Mouse (Mus musculus) urinary bladder, adult 18-20 months (tissue): ENCODE results near the gene Triobp.

Source experiments
- DNase-seq, 2 experiments: peaks; one replicate each; pipeline ENCODE4 v3.0.0; 2022; ENCODE audit warnings: low spot score in 2 of 2, mixed read lengths in 2 of 2

Gene Triobp

GRCm38 (mm10) chr15:78947657-78948056 lies at the start of gene Triobp:
TSS of gene Triobp (plus strand) at chr15:78947724.
- DNase-seq = peak; percentile 47 to 75

DNA sequence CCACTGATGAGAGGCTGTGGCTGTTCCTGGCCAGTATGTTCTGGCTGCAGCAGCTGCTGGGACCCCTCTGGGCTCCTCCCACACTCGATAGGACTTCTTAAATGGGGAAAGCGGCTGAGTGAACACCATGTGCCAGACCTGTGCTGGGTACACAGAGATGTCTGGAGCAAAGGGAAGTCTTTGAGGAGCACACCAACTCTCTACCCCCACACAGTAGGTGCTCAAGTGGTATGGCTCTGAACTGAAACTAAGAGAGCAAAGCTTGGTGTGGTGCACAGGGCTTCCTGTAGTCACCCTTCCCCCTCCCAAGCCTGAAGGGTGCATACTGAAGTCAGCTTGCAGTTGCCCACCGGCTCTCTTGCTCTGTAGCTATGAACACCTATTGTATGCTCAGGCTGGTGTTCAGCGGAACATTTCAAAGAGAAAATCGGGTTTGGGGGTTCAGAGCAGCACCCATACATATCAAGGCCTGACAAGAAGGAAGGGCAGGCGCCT lies 49.0 kb upstream of the Triobp start:
- no peak for DNase-seq

GRCm38 (mm10) chr15:78899409-78899739 lies 48.1 kb upstream of the Triobp start, which contains the start of gene Gm49510:
TSS of gene Gm49510 (plus strand) at chr15:78899667.
- DNase-seq = no peak

GRCm38 (mm10) chr15:78899740-78900584 lies 47.6 kb upstream of the Triobp start, which contains the start of gene Sh3bp1:
TSS of gene Sh3bp1 (plus strand) at chr15:78899768.
- DNase-seq = peak; percentile 63 to 69

DNA sequence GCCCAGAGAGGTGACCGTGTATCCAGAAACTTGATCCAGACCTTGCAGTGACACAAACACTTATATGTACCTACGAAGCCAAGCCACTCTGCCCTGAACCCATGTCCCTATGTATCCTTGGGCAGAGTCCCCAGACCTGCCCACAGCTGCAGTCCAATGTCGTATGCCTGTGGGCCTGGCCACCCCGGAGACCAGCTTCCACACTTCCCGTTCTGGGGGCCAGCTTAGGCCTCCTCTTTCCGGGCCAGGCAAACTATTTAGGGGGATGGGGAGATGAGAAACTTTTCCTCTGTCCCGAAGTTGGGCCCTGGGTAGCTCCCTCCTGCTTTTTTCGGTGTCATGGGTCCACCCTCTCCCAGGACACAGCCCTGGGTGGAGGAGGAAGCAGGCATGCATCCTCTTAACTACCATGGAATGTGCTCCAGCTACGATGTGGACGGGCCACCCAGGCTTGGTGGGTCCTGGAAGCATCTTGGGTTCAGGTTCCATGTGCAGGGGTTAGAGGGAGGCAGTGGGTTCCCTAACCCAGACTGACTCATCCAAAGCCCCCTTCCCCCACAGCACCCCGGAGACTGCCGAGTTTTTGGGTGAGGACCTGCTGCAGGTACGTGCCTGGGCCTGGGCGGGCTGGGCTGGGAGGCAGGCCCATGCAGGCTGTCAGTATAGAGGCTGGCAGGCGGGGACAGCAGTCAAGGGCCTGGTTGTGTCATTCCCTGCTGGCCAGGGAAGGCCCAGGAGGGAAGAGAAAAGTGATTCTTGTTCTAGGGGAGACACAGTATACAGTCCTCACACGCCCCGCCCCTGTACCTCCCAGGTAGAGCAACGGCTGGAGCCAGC lies 46.7 kb upstream of the Triobp start:
- peak in 1 of 2 experiments; percentile 57 for DNase-seq

- peak in 1 of 2 experiments; percentile 31 for DNase-seq
Measured at GRCm38 (mm10) chr15:78901422-78901789, 46.1 kb upstream of the Triobp start.

DNA sequence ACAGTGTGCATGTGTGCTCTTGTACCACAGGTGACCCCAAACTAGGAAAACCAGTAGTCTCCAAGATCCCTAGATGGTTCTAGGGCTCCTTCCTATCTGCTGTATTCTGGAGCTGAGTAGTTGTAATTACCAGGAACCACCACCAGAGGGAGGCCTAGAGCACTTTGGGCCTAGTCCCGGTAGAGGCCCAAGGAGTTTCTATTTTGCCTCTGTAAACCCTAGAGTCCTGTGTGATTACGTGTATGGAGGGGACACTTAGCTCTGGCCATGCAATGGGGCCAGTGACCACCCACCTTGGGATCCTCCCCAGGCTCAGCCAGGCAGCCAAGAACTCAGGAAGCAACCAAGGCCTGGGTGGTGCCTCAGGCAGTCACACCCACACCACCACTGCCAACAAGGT lies 44.3 kb upstream of the Triobp start:
- DNase-seq = peak; percentile 62 to 72

DNA sequence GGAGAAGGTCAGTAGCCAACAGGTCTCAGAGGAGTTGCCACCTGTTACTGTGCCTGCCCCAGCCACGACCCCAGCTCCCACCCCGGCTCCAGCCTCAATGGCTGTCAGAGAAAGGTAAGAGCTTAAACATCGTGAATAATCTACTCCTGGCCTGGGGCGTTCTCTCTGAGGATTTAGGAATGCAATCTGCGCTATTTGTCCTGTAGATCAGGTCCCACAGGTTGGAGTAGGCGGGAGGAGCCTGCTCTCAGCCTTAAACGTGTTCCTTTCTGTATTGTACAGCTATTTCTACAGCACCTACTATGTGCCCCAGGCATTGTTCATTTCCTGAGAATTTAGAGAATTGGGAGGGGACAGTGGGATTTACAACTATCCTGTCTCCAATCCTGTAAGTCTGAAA lies 39.1 kb upstream of the Triobp start:
- no peak for DNase-seq

DNA sequence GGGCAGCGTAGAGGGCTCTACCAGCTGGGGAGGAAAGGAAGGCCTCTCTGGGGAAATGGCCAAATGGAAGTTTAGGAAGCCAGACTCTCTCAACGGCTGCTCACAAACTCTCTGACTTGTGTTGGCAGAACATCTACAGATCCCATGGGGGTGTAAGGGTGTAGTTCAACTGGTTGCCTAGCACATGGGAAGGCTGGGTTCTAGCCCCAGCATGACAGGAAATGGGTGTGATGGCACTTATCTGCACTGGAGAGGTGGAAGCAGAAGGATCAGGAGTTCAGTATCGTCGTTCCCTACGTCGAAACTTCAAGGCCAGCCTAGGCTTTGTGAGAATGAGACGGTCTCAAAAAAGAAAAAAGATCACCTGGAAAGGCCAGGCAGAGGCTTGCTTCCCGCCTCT lies 38.5 kb upstream of the Triobp start:
- no peak for DNase-seq

DNA sequence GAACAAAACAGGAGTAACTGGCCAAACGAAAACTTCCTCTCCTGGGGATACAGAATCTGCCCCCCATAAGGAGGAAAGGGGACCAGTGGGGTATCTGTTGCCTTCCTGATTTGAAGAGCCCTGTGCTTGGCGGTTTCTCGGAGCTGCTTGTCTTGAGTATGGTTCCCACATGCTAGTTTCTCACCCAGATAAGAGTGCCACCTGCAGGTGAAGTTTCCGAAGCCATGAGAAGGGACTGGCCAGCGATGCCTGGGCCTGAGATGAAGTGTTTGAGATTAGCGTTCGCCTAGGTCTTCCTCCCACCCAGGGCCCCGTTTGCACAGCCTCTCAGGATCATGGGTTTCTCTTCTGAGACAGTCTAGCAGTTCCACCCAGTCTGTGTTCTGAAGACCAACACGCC lies 35.5 kb upstream of the Triobp start:
- DNase-seq = no peak

GRCm38 (mm10) chr15:78913632-78914090 lies 33.9 kb upstream of the Triobp start, which contains the start of gene Pdxp:
TSS of gene Pdxp (plus strand) at chr15:78913919.
- peak; percentile 73 to 87 for DNase-seq

- DNase-seq = no peak
Measured at GRCm38 (mm10) chr15:78914091-78914822, 33.3 kb upstream of the Triobp start.

- no peak for DNase-seq
Measured at GRCm38 (mm10) chr15:78914823-78915659, 32.5 kb upstream of the Triobp start.

DNA sequence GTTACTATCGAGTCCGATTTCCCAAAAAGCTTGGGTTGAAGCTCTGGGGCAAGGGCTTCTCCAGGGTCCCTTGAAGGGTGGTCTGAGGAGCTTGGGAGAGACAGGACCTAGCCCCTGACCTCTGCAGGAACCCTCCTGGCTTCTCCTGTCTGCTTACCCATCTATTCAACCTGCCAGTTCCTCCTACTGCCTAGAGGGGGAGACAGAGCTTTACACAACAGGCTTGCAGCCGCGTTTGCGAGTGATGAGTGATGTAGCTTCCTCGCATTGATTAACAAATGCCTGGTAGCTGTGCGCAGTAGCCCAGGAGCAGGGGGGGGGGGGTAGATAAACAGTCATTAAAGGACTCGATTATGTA lies 31.9 kb upstream of the Triobp start:
- DNase-seq = no peak

- no peak for DNase-seq
Measured at GRCm38 (mm10) chr15:78916052-78916826, 31.3 kb upstream of the Triobp start.

GRCm38 (mm10) chr15:78918126-78918525 lies 29.4 kb upstream of the Triobp start:
- no peak for DNase-seq

- DNase-seq = no peak
Measured at GRCm38 (mm10) chr15:78919914-78920313, 27.6 kb upstream of the Triobp start.

- no peak for DNase-seq
Measured at GRCm38 (mm10) chr15:78922700-78923099, 24.8 kb upstream of the Triobp start.

GRCm38 (mm10) chr15:78923585-78923984 lies 23.9 kb upstream of the Triobp start:
- DNase-seq = no peak

- DNase-seq = no peak
Measured at GRCm38 (mm10) chr15:78925129-78925528, 22.4 kb upstream of the Triobp start.
